Mouse (Mus musculus) left cerebral cortex, postnatal 36 days (tissue): ENCODE measurements around the gene Abracl. TPM values are rescaled to one million over a fixed set of nuclear protein-coding genes. Genes with fewer than 3 reads are reported as not detected.

Experiments used
- total RNA-seq, 2 experiments: library from RNA; stranded (reverse); gene quantifications; 2 replicates each; pipeline ENCODE4 v1.2.3; 2021

Gene Abracl
- total RNA-seq, 2 experiments from 2014 or later = 14.2 to 18.4 TPM

Other genes starting within 250 kb of the Abracl start
- under 1 TPM; 0.34 to 0.67 TPM for gene Txlnb, start 227.1 kb downstream of the Abracl start, total RNA-seq
- 10 to 100 TPM; 24.8 to 27.8 TPM for gene Heca, start 75.2 kb downstream of the Abracl start, total RNA-seq
- 10 to 100 TPM; 57.7 to 63.3 TPM for gene Reps1, start 32.6 kb upstream of the Abracl start, total RNA-seq
- under 1 TPM; 0.10 to 0.68 TPM for gene Ect2l, start 187.6 kb upstream of the Abracl start, total RNA-seq
- 10 to 100 TPM; 29.2 to 33.5 TPM for gene Ccdc28a, start 211.7 kb upstream of the Abracl start, total RNA-seq